Mouse (Mus musculus): Measurements from ENCODE around the gene Spock1.

- TF ChIP-seq TAL1 (IDR thresholded peaks at IDR 0.05; ENCODE audit: low read length): no peak
- TF ChIP-seq GATA1 (IDR thresholded peaks at IDR 0.05; ENCODE audit: low read length): no peak
Measured at GRCm38 (mm10) chr13:57626434-57626833, 281.7 kb downstream of the Spock1 start.

Measured in erythroblast, embryonic 14.5 days (primary cell).